Mouse (Mus musculus) lung, adult 2 months (tissue): Measurements from ENCODE around the gene Sephs1.

Source experiments
- CTCF ChIP-seq: fragments of 200-500 bp; IDR thresholded peaks from 2 replicates; pipeline ENCODE4 v1.5.1; 2011; ENCODE audit warnings: mild to moderate bottlenecking, low read length, control low read depth; ENCODE audit not compliant: insufficient read depth
- POLR2A ChIP-seq: fragments of 200-500 bp; IDR thresholded peaks from 2 replicates; pipeline ENCODE4 v1.6.1; 2011; ENCODE audit warnings: low read depth, mild to moderate bottlenecking, control low read depth, low read length, borderline replicate concordance; ENCODE audit errors: extremely low read depth

DNA sequence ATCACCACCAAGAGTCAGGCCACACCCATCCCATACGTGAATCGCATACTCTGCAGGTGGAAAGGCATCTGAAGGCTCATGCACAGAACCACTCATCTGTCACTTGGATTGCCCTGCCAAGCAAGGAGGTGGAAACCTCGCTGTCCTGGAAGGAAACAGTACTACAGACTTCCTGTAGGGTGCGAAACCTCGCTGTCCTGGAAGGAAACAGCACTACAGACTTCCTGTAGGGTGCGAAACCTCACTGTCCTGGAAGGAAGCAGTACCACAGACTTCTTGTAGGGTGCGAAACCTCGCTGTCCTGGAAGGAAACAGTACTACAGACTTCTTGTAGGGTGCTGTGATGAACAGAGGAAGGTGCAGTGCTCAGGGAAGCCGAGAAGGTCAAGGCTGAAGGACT, 8.6 kb upstream of the Sephs1 start:
- TF ChIP-seq CTCF (no peak), POLR2A (no peak)
